Mouse (Mus musculus) midbrain, embryonic 11.5 days (tissue): ENCODE data around the gene H2bfm. TPM values are rescaled to one million over a fixed set of nuclear protein-coding genes. Genes with fewer than 3 reads are reported as not detected.

Experiments used
- ATAC-seq: fragments of 200-750 bp; cut with Nextera tagmentation; 2 replicates; pipeline ENCODE4 v1.8.0; 2017; ENCODE audit warnings: moderate TSS enrichment, moderate library complexity; ENCODE audit not compliant: low FRiP score
- DNase-seq: peaks from one replicate; pipeline ENCODE4 v3.0.0; 2015; ENCODE audit warnings: low spot score; ENCODE audit errors: missing footprints
- H3K27ac ChIP-seq: fragments of 300-500 bp; sonication (generic); 2 replicates; pipeline ENCODE4 v1.5.1; 2014; ENCODE audit warnings: low read depth, low read length
- H3K27me3 ChIP-seq: fragments of 300-500 bp; sonication (generic); 2 replicates; pipeline ENCODE4 v1.6.1; 2014; ENCODE audit warnings: mild to moderate bottlenecking, low read length, moderate library complexity, mixed read lengths; ENCODE audit not compliant: control insufficient read depth, insufficient read depth
- H3K36me3 ChIP-seq: fragments of 300-500 bp; sonication (generic); 2 replicates; pipeline ENCODE4 v1.6.1; 2014; ENCODE audit warnings: mild to moderate bottlenecking, low read length, moderate library complexity, mixed read lengths; ENCODE audit not compliant: control insufficient read depth, insufficient read depth
- H3K4me1 ChIP-seq: fragments of 300-500 bp; sonication (generic); 2 replicates; pipeline ENCODE4 v1.6.1; 2014; ENCODE audit warnings: low read length; ENCODE audit not compliant: control insufficient read depth, insufficient read depth
- H3K4me2 ChIP-seq: fragments of 300-500 bp; sonication (generic); 2 replicates; pipeline ENCODE4 v1.6.1; 2014; ENCODE audit warnings: mild to moderate bottlenecking, moderate library complexity
- H3K4me3 ChIP-seq: fragments of 300-500 bp; sonication (generic); 2 replicates; pipeline ENCODE4 v1.5.1; 2014; ENCODE audit warnings: low read depth, low read length
- H3K9ac ChIP-seq: fragments of 300-500 bp; sonication (generic); 2 replicates; pipeline ENCODE4 v1.6.1; 2014; ENCODE audit warnings: low read length
- H3K9me3 ChIP-seq: fragments of 300-500 bp; sonication (generic); 2 replicates; pipeline ENCODE4 v1.6.1; 2016; ENCODE audit warnings: low read length; ENCODE audit not compliant: control insufficient read depth
- WGBS: fragments of 180-500 bp; shearing (Covaris S2); extraction: QIAGEN DNeasy Blood & Tissue Kit; methylation state at CpG from one replicate; pipeline ENCODE4 v1.1.7; 2014; 5-methylcytosine and 5-hydroxymethylcytosine counted together
- polyA plus RNA-seq: library from polyadenylated mRNA; unstranded; fragments of >200 nt; fragmentation: Nextera tagmentation; extraction: Ambion mirVana; gene quantifications from 2 replicates; pipeline ENCODE4 v1.2.1, GENCODE M21; 2014

The H2bfm gene
- polyA plus RNA-seq, 1 experiment from 2014 or later = not detected

DNA sequence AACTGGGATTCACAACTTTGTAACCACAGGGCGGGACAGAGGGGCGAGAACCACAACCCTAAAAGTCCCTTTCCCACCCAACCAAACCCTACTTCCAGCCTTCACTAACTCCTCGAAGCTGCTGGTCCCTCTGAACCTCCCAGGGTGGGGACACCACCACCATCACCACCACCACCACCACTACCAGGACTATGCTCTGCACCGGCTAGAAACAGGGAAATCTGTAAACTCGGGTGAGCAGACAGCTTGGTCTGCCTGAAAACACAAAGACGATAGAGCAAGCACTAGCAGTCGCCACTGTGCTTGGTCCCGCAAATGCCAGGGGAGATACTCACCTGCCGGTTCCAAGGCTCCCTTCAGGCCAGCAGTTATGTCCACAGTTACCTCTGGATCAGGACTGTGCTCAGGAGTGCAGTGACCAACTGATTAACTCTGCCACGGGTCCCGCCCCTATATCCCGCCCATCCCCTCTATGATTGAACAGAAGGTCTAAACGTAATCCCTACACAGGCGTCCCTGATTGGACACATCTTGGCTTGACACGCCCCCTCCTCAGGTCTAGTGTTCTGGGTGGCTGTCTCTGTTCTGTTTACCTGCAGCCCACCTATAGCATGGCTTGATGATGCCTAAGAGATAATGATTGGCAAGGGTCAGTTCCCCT, 49.4 kb downstream of the H2bfm start, which contains the start of the genes Tmsb15l and Tmsb15b1:
TSS of gene Tmsb15l (minus strand) at position 446 of the 661 bp plus-strand sequence.
TSS of gene Tmsb15b1 (minus strand) at position 451 of the 661 bp plus-strand sequence.
- ATAC-seq = peak; percentile 100
- no peak within 1 kb of the TSS for H3K27ac ChIP-seq
- 18% methylated on average over 15 of the region's 15 CpGs for WGBS

More for the DNA sequence above, 49.4 kb downstream of the H2bfm start, which contains the start of the genes Tmsb15l and Tmsb15b1:
- Histone ChIP-seq H3K9me3 (no peaks in the 10 kb centered on the region), H3K4me3 (peak within 1 kb of the TSS; percentile 31), H3K9ac (peak within 1 kb of the TSS; percentile 48; the same call in 1 of the 2 replicates), H3K27me3 (no peaks in the 10 kb centered on the region), H3K36me3 (no peaks in the 10 kb centered on the region), H3K4me1 (no peaks in the 10 kb centered on the region), H3K4me2 (peak within 1 kb of the TSS; percentile 48)
- peak; percentile 90 for DNase-seq

Other genes with a start within 250 kb of the H2bfm start
- gene Tceal1, start 219.3 kb upstream of the H2bfm start, polyA plus RNA-seq = 11.4 and 14.5 TPM in 2 replicates
- gene Morf4l2, start 183.6 kb upstream of the H2bfm start, polyA plus RNA-seq = 669 and 699 TPM in 2 replicates
- gene Glra4, start 147.2 kb upstream of the H2bfm start, polyA plus RNA-seq = 0.10 TPM in 1 of 2 replicates, not detected in the other
- gene Plp1, start 104.7 kb upstream of the H2bfm start, polyA plus RNA-seq = 12.8 and 14.0 TPM in 2 replicates
- 5.3 and 5.4 TPM in 2 replicates for gene Rab9b, start 58.6 kb upstream of the H2bfm start, polyA plus RNA-seq
- 60.9 and 62.2 TPM in 2 replicates for gene Tmsb15b2, start 48.2 kb downstream of the H2bfm start, polyA plus RNA-seq
- 6.1 and 7.7 TPM in 2 replicates for gene Tmsb15l, start 49.5 kb downstream of the H2bfm start, polyA plus RNA-seq
- 26.4 and 30.1 TPM in 2 replicates for gene Tmsb15b1, start 49.5 kb downstream of the H2bfm start, polyA plus RNA-seq
- 85.9 and 89.2 TPM in 2 replicates for gene Zcchc18, start 65.8 kb downstream of the H2bfm start, polyA plus RNA-seq
- 11.9 and 13.0 TPM in 2 replicates for gene Slc25a53, start 111.0 kb downstream of the H2bfm start, polyA plus RNA-seq
- 13.4 and 15.1 TPM in 2 replicates for gene Fam199x, start 122.3 kb downstream of the H2bfm start, polyA plus RNA-seq
- not detected in 2 replicates for gene Esx1, start 194.8 kb downstream of the H2bfm start, polyA plus RNA-seq